Mouse (Mus musculus): ENCODE data around the gene Abca14.

Abca14 gene

DNA sequence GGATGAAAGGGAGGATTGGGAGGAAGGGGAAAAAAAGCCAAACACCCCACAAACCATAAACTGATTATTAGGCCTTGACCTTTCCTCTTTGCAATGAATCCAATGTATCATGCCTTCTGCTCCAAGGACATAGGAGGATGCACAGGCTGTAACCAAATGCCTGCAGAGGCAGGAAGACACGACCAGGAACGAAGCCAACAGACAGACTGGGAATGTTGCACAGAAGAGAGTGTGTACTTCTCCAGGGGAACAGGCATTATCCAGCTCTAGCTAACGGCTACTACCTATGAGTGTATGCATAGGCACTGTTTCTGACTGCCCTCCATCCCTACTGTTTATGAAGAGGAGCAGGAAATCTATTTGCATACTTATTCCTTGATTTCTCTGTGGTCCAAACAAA is 11.6 kb upstream of the Abca14 start:
- POLR2A ChIA-PET = interaction anchor here in 1 of 4 experiments (0.6 kb wide), 1 partner anchor 35 kb away, joined by 3 read pairs; no protein-coding TSS in a partner anchor

DNA sequence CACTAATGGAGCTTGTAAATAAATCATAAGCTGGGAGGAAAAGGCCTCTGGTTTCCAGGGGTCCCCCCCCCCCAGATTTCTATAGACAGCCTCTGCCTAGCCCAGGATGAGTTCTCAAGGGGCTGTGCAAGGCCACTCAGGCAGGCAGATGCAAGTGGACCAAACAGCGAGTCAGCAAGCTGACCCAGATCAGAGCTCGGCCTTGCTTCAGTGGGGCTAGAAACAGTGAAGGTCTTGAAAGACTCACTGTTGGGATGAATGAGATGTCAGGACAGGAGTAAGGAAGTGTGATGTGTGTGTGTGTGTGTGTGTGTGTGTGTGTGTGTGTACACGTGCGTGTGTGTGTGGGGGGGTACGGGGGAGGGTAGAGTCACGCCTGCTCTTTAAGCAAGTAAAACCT is 10.9 kb upstream of the Abca14 start:
- ChIA-PET POLR2A (interaction anchor here in 1 of 4 experiments (0.6 kb wide), 1 partner anchor 35 kb away, joined by 3 read pairs; no protein-coding TSS in a partner anchor), CTCF (interaction anchor here in 1 of 4 experiments (0.6 kb wide), 1 partner anchor 11 kb away, joined by 4 read pairs; no protein-coding TSS in a partner anchor)

More for the DNA sequence above, 11.6 kb upstream of the Abca14 start:
- CTCF ChIA-PET = interaction anchor here in 2 of 4 experiments (0.5 to 0.6 kb wide), 2 partner anchors 11 to 67 kb away, joined by 4 read pairs; no protein-coding TSS in a partner anchor

DNA sequence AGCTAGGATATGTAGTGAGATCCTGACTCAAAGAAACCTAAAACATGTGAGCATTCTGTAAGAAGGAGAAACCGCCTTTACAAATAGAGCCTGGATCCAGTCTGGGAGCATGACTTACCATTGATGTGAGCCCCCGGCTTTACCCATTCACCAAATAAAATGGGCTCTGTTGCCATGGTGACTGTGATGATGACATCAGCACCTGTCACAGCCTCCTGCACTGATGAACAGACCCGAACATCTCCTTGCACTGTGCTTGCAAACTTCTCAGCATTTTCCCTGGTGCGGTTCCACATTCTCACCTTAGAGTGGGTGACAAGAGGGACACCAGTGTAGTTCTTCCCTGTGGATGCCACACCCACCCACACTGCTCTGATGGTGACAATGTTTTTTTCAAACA is 8.6 kb upstream of the Abca14 start:
- POLR2A ChIA-PET = no interaction called here
- CTCF ChIA-PET = no interaction called here

DNA sequence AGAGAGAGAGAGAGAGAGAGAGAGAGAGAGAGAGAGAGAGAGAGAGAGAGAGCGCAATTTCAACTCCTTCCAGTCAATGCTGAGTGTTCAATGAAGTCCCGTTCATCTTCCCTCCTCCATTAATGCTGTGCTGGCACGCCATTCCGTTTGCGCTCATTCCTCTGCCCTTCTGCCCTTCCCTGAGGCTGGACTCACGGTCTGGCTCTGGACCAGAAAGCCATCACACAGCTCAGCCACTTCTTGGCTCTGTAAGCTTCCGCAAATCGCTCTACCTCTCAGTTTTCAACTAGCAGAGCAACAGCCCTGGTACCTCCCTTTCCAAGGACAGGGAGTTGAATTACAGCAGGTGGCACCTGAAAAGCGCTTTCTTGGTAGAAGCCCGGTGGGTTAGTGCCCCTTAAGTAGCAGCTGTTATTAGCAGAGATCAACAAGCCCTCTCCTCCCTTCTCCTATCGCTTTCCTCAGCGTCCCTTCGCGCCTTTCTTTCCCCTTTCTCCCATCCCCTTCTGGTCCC is 2.5 kb upstream of the Abca14 start:
- ChIA-PET CTCF (interaction anchor here (0.6 to 2.9 kb wide), 9 partner anchors 50 to 1421 kb away, joined by 3 to 14 read pairs (median 4); partner anchors contain the start of gene Tmem159 (in 1 of the 4)), POLR2A (interaction anchor here in 2 of 4 experiments (0.6 to 1.0 kb wide), 3 partner anchors 44 to 182 kb away, joined by 3 to 6 read pairs (median 3); partner anchors contain the start of gene Tmem159 (in 1 of the 2))

DNA sequence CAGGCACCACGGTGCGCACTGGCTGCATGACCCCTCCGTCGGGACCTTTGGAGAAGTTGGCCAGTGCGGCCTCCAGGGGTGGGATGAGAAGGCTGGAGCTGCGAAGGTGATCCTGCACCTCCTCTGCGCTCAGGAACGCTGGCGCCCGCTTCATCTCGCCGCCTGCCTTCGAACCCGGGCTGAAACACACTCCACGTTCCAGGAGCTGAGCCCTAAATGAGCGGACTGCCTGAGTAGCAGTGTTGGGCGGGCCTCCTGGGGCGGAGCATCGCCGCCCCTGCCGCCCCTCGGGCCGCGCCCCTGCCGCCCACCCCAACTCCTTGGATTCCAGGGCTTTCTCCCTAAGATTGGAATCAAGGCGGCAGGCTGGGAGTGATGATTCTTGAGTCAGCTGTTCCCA is 2.0 kb upstream of the Abca14 start, which contains the start of gene Crym:
Gene Crym, minus strand, starts transcription at position 341 of the 400 bp plus-strand sequence.
- ChIA-PET CTCF (interaction anchor here in 2 of 4 experiments (0.6 to 2.9 kb wide), 8 partner anchors 49 to 1420 kb away, joined by 3 to 14 read pairs (median 4); partner anchors contain the start of gene Tmem159 (in 1 of the 2)), POLR2A (interaction anchor here in 3 of 4 experiments (0.6 to 1.3 kb wide), 6 partner anchors 42 to 182 kb away, joined by 3 to 6 read pairs (median 3); partner anchors contain the start of gene Tmem159 (in 1 of the 3))

DNA sequence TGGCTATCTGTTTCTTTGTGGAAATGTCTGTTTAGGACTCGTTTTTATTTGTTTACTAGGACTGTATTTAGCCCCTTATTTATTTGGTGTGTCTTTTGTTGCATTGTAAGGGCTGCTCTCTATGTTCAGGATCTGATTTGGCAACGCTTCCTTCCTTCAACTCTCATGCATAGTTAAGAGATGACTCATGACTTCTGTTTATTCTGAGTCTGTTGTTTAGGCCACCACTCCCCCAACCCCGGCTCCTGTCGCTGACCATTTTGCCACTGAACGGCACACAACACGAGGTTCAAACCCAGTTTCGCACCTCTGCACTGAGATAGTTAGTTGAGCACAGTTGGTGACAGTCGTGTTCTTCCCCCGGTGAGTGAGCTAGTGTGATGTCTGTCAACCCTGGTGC is 2.2 kb downstream of the Abca14 start:
- POLR2A ChIA-PET = interaction anchor here in 1 of 4 experiments (0.9 kb wide), 1 partner anchor 104 kb away, joined by 3 read pairs; the partner anchor contains the start of gene Tmem159
- CTCF ChIA-PET = interaction anchor here in 1 of 4 experiments (0.9 kb wide), 1 partner anchor 82 kb away, joined by 3 read pairs; no protein-coding TSS in a partner anchor

DNA sequence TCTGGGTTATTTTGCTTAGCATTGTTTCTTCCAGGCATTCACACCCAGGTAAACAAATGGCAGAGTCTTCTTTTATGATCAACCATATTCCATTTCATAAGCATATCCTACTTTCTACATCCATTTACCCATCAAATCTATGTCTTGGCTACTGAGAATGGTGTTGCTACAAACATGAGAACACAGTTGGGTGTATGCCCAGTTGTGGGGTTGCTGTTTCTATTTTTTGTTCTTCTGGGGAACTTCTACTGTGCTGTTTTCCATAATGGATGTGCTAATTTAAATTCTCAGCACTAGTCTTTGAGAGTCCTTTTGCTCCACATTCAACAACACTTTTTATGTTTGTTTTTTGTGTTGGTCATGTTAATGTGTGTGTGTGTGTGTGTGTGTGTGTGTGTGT is 24.8 kb downstream of the Abca14 start:
- CTCF ChIA-PET = no interaction called here

DNA sequence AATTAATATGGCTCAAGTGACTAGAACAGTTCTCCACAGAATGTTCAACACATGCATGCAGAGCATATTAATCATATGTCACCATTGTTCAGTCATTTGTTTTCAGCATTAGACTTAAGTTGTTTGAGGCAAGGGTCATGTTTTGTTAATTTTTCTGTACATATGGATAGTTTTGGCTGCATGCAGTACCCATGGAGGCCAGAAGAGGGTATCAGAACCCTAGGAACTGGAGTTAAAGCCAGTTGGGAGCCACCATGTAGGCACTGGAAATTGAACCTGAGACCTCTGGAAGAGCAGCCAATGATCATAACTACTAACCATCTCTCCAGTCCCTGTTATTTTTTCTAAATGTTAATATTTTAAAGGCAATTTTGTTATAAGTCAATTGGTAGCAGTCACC is 37.3 kb downstream of the Abca14 start:
- POLR2A ChIA-PET = no interaction called here
- CTCF ChIA-PET = interaction anchor here in 3 of 4 experiments (0.6 to 1.5 kb wide), 5 partner anchors 86 to 394 kb away, joined by 3 to 9 read pairs (median 3); partner anchors contain the start of gene Uqcrc2 (in 1 of the 3)

More for the DNA sequence above, 24.8 kb downstream of the Abca14 start:
- POLR2A ChIA-PET = no interaction called here

DNA sequence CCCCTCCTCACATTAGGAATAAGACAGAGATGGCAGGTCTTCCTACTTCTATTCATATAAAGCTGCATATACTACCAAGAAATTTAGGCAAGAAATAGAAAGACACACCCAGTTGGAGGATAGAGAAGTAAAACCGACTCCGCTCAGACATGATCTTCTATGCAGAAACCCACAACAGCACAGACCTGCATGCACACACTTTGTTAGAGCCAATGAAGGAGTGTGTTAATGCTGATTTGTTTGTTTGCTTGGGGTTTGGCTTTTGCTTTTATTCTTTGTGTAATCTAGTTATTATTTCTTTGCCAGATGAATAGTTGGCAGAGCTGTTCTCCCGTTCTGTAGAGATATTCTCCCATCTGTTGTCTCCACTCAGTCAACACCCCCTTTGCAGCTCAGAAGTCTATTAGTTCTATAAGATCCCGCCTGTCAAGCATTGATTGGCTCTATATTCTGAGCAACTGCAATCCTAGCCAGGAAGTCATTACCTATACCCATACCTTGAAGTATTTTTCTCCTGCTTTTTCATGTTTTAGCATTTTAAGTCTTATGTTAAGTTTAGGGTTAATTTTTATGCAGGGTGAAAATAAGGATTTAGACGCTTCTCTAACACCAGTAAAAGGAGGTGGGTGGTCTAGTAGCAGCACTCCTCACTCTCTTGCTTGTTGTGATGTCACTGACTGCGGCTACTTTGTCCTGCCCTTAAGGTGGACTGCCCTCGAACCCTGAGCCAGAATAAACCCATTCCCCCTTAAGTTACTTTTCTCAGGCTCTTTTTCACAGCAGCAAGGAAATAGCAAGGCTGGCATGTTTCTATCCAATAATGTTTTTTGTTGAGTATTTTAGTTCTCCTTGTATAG is 67.6 kb downstream of the Abca14 start:
- CTCF ChIA-PET = no interaction called here
- POLR2A ChIA-PET = no interaction called here

DNA sequence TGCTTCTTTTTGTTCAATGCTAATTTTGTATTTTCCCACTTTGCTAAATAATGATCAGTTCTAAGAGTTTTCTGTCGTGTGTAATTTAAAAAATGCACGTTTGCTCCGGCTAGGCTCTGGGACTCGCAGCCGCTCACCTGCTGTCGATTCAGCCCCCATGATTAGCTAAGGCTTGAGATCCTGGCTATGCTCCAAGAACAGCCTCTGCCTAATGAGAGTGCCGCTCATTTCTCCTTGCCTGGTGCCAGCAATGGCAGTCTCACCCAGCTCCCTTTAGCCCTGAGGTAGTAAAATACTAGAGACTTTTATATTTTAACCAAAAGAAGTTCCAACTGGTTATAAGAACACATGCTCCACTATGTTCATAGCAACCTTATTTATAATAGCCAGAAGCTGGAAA is 68.3 kb downstream of the Abca14 start:
- POLR2A ChIA-PET = no interaction called here
- CTCF ChIA-PET = no interaction called here

DNA sequence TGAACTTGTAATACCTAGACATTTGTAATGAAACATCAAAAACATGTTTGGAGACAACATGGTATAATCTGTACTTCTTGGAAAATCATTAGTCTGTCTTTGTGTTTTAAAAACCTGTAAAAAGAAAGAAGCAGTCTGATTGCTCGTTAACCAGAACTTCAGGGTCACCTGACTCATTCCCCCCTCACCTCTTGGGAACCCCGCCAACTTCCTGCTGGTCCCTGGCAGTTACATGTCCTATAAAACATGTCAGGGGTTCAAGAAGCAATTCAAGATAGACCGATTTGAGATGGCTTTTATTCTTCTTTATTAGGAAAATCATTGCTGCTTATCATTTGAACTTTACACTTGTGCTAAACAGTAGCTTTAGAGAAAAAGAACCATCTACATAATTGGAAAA is 81.5 kb downstream of the Abca14 start:
- ChIA-PET CTCF (no interaction called here), POLR2A (no interaction called here)

DNA sequence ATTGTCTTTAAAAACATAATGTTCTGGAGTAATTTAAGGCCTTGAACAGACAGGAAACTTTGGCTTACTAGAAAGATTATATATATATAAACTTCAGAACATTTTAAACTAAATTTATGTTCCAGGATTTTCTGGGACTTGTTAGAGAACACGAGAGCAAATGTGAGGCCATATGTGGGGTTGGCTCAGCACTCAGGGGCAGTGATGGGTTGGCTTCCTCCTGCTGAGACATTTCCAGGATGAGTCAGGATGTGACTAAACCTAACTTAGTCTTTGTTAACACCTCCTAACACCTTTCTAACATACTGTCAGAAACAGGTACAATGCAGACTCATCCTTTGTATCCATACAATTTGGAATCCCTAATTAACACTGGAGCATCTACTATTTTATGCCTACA is 112.3 kb downstream of the Abca14 start:
- POLR2A ChIA-PET = no interaction called here
- CTCF ChIA-PET = no interaction called here

DNA sequence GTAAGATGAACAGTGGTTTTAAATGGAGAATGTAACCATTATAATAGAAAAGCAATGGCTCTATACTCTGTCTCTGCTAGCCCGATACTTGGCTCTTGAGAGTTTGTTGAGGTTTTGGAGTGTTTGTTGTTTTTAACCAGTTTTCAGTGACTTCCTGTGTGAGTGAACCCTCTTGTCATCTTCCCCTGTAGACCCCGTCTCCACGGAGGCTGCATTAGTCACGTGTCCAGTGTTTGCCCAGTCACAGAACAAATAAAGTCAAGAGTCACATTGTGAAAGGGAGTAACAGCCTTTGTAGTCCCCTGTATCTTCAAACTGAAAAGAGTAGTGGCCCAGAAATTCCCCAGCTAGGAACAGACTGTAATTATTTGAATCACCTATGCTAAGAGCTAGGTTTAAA is 119.2 kb downstream of the Abca14 start:
- CTCF ChIA-PET = interaction anchor here in 2 of 4 experiments (0.5 to 0.6 kb wide), 2 partner anchors 198 to 1139 kb away, joined by 3 to 5 read pairs; partner anchors contain the start of gene Gpr139 (in 1 of the 2)
- POLR2A ChIA-PET = no interaction called here

DNA sequence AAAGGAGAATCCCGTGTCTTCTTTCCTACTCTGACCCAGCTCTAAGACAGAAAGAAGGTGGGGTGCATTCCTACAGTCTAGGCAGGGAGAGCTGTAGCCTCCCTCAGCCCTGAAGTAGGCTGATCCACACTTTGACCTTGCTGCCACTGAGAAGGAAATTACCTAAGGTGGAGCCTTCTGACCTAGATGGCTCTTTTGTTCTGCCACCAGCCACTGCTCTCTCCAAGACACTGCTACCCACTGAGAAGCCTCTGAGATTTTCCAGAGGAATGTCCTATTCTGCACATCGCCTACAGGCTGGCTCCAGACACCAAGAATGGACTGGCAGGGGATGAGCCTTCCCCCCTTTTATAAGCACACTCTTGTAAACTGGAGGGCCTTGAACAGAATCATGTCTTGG is 122.2 kb downstream of the Abca14 start:
- CTCF ChIA-PET = interaction anchor here in 3 of 4 experiments (0.6 to 3.8 kb wide), 5 partner anchors 122 to 477 kb away, joined by 3 to 30 read pairs (median 3); partner anchors contain the start of gene Abca14 (in 1 of the 3)
- POLR2A ChIA-PET = interaction anchor here in 1 of 4 experiments (0.8 kb wide), 1 partner anchor 200 kb away, joined by 3 read pairs; no protein-coding TSS in a partner anchor

DNA sequence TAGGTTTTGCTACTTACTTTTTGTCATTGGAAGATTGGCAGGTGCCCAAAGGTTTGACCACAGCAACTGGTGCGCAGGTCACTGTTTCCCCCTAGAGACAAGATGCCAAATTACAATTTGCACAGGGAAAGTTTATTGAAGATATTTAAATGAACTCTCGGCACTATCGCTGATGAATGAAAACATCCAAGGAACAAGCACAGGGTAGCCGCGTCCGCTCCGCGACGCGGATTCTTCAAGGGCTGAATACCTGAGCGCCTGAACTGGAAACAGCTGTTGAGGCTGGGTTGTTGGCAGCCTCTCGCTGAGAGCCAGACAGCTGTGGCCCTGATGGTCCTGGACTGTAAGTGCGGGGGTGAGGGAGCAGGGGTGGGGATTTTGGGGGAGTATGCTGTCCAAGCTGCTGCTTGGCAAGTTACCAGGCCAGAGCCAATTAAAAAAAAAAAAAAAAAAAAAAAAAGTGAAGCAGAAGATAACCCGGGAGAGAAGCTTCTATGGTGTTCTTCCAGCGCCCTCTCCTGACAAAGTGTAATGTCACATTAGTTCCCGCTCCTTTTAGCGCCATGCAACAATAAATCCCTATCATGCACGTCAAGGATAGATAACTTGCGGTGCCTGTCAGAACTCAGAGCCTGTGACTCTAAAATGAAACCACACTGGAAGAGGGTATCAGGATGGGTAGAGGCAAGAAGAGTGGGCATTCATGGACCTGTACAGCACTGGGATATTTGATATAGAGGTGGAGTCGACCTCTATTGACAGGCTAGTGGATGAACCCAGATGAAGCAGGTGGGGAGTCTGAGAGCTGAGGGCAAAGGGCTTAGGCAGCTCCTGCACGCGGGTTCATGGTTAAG is 123.7 kb downstream of the Abca14 start:
- POLR2A ChIA-PET = interaction anchor here in 3 of 4 experiments (0.6 to 1.1 kb wide), 3 partner anchors 203 to 1373 kb away, joined by 3 to 4 read pairs (median 3); no protein-coding TSS in a partner anchor

DNA sequence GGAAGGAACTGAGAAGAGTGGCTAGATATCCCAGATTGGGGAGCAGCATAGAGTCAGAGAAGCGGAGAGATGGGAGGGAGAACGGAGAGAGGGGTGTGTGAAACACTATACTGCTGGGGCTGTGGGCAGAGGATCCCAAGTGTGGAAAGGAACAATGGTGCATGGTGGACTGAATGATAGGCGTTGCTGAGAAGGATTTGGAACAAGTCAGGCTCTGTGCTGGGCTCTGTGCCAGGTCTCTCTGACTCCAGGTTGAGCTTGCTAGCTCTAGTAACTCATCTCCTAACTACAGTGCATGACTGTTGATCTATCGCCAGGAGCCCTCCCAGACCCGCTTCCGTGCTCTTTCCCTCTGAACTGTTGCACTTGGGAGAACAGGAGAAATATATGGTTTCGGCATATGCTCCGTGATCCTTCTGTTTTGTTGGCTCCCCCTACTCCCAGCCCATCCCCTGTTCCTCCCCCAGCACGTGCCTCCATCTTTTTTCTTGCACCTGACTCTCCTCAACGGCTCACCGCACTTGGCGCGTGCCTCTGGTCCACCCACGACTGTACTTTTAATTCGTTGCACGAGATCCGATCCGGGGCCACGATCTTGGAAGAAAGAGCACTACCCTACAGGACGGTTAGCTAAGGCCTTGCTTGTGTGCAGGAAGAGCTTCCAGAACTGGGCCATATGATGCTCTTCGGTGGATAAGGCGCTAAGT is 124.5 kb downstream of the Abca14 start, which contains the start of gene Abca15:
Gene Abca15, plus strand, starts transcription at position 584 of the 707 bp plus-strand sequence.
- ChIA-PET POLR2A (interaction anchor here in 2 of 4 experiments (0.6 to 1.1 kb wide), 2 partner anchors 204 to 613 kb away, joined by 3 read pairs; no protein-coding TSS in a partner anchor), CTCF (interaction anchor here (0.6 to 3.8 kb wide), 34 partner anchors 9 to 1125 kb away, joined by 3 to 30 read pairs (median 5); no protein-coding TSS in a partner anchor)

More for the DNA sequence above, 123.7 kb downstream of the Abca14 start:
- CTCF ChIA-PET = interaction anchor here (0.6 to 3.8 kb wide), 44 partner anchors 9 to 1773 kb away, joined by 3 to 30 read pairs (median 5); no protein-coding TSS in a partner anchor

DNA sequence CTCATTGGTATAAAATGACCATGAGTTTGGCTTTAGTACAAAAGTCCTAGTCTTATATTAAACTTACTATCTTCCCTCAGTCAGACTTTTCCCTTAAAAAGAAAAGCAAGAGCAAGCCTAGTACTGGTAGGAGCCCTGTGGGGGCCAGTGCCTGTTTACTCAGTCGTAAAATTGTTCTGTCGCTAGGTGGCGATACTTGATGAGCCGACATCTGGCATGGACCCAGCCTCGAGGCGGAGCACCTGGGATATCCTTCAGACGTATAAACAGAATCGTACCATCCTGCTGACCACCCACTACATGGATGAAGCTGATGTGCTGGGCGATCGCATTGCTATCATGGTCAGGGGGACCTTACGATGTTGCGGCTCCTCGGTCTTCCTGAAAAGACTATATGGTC is 157.4 kb downstream of the Abca14 start:
- ChIA-PET POLR2A (no interaction called here), CTCF (interaction anchor here in 1 of 4 experiments (0.5 to 0.8 kb wide), 2 partner anchors 95 to 925 kb away, joined by 3 read pairs; no protein-coding TSS in a partner anchor)
